Mouse (Mus musculus): Measurements from ENCODE around the gene Efs. TPM values are rescaled to one million over a fixed set of nuclear protein-coding genes. Genes with fewer than 3 reads are reported as not detected.
"Not testable (repeated sequence)": the region's sequence is repeated elsewhere in the genome, so short reads cannot be mapped to it uniquely, and the experiment has no call there.

The Efs gene
- total RNA-seq, 2 experiments from 2014 or later, result 16.8 to 17.9 TPM

DNA sequence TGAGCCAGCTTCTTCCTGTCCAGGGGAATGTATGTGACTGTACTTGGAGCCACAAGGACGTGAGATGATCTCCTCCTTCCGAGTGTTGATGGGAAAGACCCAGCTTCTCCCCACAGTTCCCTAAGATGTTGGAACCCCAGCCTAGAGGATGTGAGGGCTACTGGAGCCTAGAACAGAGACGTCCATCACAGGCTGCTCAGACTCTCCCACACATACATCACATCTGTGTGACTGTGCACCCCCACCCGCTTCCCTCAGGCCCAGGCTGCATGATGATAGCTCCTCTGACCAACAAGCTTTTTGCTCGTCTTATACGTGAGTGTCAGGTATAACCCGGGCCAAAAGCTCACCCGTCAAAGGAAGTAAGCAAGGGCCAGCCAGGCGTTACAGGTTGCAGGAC is 22.9 kb upstream of the Efs start:
- no peak for DNase-seq (ENCODE audit: low spot score in 2 of 2)

DNA sequence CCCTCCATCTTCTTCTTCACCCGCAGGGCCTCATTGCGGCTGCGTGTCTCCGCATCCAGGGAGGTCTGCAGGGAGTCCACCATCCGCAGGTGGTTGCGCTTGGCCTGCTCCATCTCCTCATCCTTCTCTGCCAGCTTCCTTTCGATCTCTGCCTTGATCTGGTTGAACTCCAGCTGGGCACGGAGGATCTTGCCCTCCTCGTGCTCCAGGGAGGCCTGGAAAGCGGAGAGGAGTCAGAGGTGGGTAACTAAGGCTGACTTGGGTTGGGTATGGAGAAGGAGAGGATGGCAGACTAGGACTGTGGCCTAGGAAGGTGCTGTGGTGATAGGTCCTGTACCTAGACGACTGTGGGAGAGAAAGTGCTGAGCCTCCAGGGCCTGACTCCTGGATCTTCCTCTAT is 21.1 kb upstream of the Efs start:
- DNase-seq (ENCODE audit: low spot score in 2 of 2), result not testable (repeated sequence)

DNA sequence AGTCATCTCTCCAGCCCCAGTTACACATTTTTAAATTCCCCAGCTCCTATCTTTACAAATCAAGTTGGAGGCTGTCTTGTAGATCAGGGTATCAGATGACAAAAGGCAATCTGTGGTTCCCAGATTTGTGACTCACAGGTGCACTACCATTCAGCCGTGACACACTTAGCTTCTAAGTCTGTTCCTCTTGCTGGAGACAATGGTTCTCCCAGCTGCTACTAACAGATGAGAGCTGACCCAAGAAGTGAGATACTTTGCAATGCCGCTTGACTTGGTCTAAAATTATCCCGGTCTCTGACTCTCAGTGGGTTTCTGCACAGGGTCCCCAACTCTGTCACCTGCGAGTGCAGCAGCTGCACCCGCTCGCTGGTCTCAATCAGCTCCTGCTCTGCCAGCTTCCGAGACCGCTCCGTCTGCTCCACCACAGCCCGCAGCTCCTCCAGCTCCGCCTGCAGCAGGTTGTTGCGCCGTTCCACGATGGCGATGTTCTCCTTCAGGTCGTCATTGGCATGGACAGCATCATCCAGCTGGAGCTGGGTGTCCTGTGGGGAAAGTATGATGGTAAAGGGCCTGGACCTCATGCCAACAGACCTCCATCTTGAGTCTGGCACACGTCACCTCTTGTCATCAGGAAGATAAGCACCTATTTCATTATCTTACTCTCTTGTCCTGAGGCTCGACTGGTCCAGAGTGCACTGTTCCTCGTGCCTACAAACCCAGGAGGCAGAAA is 20.2 kb upstream of the Efs start:
- no peak for DNase-seq (ENCODE audit: low spot score in 2 of 2)

DNA sequence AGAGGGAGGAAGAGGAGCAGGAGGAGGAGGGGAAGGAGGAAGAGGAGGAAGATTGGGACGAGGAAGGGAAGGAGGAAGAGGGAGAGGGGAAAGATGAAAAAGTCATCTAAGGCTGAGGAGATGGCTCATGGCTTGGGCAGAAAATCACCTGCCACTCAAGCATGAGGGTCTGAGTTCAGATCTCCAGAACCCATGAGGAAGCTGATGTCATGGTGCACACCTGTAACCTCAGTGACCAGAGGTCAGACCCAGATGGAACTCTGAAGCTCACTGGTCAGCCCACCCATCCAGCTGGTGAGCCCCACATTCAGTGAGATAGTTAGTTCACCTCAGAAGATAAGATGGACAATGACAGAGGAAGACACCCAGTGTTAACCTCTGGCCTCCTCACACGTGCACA is 19.0 kb upstream of the Efs start:
- DNase-seq (ENCODE audit: low spot score in 2 of 2), result no peak

DNA sequence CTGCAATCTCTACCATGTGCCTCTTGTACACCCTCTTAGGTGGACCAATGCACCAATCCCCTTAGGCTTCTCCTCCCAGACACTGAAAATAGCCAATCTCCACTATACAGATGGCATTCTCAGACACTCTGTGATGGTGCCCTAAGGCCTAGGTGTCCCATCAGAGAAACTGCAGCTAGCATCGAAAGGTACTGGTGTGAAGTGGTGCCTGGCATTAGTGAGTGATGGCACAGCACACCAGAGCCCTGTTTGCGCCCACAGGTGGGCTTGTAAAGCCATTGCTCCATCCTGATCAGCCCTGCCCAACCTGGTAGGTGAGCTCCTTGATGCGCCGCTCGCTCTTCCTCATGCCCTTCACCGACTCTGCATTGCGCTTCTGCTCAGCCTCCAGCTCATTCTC is 18.0 kb upstream of the Efs start:
- no peak for DNase-seq (ENCODE audit: low spot score in 2 of 2)

DNA sequence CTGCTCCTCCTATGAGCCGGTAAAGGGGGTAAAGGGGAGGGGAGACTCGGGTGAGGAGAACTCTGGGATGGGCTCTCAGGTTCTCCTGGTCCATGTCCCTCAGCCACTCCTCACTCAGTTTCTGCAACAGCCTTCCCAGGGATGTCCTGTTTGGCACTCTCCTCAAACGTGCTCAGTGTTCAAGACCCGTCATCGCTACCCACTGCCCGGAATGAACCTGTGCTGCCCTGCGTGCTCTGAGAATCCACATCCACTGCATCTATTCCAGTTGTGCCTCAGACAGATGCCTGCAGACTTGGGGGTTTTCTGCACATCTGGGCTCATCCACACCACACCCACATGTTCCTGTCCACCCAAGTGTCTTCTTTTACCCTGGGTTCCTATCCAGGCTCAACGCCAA is 16.6 kb upstream of the Efs start:
- DNase-seq (ENCODE audit: low spot score in 2 of 2), result no peak

DNA sequence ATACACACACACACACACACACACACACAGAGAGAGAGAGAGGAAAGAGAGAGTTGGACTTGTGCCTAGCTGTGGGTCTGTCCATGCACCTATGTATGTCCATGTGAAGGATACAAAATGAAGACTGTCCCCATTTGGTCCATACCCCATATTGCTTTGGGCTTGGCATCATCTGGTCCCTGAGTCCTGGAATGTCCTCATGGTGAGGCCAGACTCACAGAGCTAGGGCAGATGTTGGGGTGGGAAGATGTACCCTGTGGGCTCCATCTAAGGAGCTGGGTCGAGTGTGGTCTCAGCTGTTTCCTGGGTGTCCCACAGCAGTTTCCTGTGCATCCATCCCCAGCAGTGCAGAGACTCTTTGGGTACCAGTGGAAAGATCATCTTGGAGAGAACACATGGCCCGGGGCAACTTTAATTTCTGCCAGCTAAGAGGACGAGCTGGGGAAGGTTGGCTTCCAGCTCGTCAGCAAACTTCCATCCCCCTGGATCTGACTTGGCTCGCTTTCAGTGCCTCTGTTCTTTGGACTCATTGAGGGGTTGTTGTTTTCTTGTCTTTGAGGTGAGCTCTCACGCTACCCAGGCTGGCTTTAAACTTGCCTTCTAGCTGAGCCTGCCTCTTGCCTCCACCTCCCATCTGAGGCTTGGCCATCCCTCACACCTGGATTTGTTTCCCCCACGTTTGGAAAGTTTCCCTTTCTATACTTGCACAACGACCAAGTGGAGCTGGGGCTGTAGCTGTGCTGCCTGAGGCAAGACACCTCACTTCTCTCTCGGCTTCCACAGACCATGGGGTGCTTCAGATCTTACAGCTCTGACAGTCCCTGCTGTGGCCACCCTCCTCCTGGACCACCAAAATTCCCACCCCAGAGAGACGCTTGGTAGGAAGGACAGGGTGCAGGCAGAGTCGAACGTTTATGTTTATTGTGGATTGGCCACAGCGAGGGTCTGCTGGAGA is 15.4 kb upstream of the Efs start:
- no peak for DNase-seq (ENCODE audit: low spot score in 2 of 2)

DNA sequence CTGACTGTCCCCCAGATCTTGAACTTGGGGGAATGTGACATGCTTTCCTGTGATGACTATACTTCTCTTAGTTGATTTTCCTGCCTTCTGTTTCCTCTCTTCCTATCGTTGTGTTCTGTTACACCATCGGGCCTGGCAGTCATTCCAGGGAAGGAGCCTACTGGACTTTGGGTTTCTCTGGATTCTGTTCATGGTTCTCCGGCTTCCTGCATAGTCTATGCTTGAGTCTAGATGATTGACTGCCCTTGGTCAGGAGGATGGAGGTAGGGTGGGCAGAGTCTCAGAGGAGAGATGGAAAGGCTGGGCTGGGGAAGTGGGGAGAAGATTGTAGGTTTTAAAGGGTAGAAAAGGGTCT is 14.2 kb upstream of the Efs start:
- DNase-seq (ENCODE audit: low spot score in 2 of 2), result no peak

DNA sequence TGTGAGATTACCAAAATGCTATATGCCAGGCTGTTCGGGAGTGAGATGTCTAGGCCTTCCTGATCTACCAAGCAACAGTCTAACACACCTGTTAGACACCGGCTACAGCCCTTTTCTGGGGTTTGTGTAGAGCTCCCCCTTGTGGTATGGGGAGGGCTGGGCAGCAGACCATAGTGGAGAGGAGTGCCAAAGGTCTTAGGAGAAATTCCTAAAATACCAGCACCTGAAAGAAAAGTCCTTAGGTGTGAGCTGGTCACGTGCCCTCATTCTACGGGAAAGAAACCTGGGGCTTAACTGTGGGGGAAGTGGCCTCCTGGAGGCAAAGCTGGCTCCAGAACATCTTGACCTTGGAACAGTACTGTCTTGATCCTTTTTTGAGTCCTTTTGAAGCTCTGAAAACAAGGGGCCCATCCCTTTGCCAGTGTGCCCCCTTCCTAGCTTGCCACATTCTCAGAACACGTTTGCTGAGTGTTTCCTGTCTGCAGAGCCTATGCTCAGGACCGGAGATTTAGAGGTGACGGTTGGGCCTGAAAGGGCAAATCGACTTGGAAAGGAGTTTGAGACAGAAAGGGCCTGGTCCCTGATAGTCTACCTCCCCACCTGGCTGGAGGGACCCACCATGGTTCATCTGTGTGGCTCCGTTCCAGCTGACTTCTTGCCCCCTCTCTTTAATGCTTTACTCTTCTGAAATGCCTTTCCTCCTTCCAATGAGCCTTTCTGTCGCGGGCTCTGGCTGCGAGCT is 13.7 kb upstream of the Efs start:
- peak; percentile 57 to 66 for DNase-seq (ENCODE audit: low spot score in 2 of 2)

DNA sequence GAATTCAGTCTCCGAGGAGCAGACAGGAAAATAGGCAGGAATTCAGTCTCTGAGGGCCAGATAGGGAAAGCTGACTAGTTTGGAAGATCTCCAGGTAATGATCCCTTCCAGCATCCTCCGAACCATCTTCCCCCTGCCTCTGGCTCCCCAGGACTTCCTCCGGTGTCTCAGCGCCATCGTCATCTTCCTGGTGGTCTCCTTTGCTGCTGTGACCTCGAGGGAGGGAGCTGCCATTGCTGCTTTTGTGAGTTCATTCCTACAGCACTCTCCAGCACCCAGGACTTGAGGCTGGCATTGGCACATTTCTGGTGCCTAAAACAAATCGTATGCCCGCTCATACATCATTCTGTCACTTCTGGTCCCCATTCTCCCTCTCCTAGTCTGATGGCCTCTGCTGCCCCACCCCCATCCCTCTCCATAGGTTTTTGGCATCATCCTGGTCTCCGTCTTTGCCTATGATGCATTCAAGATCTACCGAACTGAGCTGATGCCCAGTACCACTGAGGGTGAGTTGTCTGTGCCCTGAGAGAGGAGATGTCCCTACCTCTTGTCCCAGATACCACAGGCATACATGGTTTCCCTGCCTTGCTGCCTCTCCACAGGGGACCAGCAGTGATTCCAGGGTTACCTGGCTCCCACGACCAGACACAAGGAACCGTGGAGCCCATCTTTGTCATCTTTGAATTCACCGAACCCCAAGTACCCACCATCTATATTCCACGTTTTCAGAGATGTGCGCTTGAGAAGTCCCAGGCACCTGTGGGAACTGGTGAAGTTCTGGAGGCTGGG is 12.7 kb upstream of the Efs start:
- no peak for DNase-seq (ENCODE audit: low spot score in 2 of 2)

DNA sequence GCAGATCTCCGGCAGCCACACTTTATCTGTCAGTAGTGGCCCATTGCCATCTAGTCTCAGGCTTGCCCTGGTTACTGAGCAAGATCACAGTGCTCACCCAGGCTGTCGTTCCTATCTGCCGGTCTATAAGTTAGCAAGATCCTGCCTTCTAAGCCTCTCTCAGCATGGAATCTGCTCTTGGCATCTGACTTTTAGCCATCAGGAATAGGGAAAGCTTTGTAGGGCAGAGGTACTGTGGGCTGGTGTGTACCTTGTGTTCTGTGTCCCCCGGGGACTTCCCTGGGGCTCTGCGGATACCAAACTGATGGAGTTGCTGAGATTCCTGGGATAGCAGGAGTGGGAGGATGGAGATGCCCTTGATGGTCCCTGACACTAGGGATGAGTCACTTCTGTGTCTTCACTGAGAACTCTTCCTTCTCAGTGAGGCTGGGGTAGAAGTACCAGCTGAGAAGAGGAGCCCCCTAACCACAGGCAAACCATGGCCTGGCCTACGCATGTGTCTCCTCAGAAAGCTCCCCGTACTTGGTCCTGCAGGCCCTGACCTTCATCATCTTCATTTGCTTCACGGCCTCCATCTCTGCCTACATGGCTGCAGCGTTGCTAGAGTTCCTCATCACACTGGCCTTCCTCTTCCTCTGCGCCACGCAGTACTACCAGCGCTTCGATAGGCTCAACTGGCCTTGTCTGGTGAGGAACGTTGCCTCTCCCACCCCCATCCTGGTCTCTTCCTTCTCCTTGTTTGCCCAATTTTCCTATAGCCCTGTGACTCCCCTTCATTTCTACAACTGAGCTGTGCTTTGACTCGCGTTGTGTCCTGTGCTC is 11.6 kb upstream of the Efs start:
- no peak for DNase-seq (ENCODE audit: low spot score in 2 of 2)

DNA sequence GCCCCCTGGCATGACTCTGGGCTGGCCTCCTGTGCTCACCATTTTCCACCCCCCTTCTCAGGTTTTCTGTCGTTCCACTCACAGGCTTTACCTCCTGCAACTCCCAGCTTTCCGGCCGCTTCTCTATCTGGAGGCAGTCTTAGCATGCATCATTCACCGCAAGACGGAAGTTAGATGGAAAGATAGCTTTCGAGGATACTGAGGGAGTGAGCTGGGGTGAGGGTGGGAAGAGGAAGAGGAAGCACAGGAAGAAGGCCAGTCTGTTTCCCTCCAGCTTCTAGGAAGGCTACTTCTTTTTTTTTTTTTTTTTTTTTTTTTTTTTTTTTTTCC is 10.9 kb upstream of the Efs start:
- no peak for DNase-seq (ENCODE audit: low spot score in 2 of 2)

DNA sequence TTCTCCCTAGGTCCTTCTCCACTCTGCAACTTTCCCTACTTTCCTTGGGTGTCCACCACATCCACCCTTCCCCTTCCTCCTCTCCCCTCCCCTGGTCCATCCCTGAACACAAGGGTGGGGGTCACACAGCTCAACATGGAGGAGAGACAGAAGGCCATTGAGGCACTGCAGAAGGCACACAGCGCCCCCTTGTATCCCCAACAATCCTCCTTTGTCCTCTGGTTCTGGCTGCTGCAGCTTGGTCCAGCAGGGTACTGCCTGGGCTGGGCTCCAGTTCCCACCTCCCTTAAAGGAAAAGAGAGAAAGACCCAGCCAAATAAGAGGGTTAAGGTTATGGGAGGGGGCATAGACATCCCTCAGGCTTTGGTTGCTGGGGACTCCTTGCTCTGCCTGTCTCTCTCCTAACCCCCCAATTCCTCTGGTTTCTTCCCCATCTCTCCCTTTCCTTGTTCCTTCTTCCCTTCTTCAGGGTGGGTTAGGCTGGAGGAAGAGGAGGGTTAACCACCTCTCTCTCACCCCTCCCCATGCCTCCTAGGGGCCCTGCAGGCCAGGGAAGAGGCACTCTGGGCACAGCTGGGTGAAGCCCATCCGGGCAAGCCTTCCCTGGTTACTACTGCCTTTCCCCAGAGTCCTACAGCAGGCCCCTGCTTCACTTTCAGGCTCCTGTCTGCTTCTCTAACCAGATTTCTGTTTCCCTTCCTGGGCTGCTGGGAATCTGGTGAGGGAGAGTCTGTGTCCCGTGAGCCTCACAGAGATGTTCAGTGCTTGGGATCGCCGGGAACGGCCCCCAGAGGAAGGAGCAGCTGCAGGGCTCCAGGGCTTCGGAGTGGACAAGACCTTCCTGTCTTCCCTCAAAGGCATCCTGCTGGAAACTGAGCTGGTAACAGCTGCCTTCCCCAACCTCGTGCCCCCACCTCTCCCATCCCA is 10.2 kb upstream of the Efs start, which contains the start of gene Cmtm5:
TSS of gene Cmtm5 (plus strand) at position 358 of the 927 bp plus-strand sequence.
- peak; percentile 67 to 80 for DNase-seq (ENCODE audit: low spot score in 2 of 2)

DNA sequence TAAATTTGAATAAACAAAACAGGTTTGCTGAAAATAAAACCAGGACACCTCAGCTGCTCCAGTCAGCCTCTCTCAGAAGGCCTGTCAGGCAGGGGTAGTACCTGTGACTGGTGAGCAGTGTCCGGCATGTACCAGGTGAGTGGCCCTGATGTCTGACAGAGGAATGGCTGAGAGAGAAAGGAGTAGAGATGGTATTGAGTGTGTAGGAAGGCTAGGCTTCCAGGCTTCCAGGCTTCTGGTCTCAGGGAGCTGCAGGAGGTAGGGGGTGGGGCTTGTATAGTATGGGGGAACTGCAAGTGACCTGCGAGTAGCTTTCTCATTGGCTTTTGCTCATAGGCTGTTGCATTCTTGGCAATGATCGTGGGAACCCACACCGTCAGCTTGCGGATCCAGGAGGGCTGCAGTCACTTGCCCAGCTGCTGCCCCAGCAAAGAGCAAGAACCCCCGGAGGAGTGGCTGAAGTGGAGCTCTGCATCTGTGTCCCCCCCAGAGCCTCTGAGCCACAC is 6.8 kb upstream of the Efs start, which contains the start of gene Il25:
TSS of gene Il25 (plus strand) at position 51 of the 506 bp plus-strand sequence.
- DNase-seq (ENCODE audit: low spot score in 2 of 2), result no peak

DNA sequence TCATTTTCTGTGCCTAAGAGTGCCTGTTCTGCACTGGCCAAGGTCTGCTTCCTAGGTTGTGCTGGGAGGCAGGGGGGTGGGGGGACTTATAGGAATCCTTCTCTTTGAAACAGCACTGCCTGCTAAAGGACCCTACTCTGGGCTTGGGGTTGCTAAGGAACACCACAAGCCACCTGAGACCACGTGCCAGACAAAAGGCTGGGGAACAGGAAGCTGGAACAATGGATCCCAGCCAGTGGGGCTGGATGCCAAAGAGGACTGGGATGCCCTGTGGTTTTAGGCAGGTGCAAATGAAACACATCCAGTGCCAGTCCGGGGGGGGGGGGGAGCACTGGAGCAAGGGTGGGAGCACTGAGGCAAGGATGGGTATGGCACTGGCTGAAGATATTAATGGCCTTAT is 4.5 kb upstream of the Efs start:
- DNase-seq (ENCODE audit: low spot score in 2 of 2), result no peak

DNA sequence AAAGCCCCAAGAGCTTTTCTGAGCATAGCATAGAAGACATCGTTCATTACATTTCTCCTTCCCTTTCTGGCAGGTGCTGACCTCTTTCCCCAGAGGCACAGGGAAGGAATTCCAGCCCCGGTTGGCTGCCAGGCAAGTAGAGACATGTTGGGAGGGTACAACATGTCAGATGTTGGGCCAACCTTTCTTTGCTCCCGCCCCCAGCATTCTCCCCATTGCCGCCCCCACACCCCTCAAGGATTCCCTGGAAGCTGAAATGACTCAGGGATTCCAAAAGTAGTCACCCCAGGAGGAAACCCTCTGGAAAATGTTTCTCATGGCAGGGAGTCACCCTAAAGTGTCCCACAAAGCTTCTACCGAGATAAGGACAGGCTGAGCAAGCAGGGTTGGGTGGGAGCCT is 3.9 kb upstream of the Efs start:
- no peak for DNase-seq (ENCODE audit: low spot score in 2 of 2)

DNA sequence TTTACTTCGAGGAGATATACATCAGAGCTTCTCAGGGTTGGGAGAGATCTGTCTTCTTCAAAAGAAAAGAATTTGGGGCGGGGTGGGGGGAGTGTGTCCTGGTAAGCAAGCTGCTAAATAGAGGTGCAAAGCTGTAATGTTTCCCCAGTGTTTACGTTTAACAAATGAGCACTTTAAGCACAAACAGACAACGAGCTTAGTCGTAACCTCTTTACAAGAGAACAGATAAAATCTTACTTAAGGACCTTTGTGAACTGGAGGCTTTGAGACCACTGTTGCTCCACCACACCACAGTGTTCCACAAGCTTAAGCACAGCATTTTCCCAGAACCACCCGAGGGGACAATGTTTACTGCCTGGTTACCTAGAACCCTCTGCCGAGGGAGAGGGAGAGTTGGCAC is 1.4 kb upstream of the Efs start:
- DNase-seq (ENCODE audit: low spot score in 2 of 2), result no peak

DNA sequence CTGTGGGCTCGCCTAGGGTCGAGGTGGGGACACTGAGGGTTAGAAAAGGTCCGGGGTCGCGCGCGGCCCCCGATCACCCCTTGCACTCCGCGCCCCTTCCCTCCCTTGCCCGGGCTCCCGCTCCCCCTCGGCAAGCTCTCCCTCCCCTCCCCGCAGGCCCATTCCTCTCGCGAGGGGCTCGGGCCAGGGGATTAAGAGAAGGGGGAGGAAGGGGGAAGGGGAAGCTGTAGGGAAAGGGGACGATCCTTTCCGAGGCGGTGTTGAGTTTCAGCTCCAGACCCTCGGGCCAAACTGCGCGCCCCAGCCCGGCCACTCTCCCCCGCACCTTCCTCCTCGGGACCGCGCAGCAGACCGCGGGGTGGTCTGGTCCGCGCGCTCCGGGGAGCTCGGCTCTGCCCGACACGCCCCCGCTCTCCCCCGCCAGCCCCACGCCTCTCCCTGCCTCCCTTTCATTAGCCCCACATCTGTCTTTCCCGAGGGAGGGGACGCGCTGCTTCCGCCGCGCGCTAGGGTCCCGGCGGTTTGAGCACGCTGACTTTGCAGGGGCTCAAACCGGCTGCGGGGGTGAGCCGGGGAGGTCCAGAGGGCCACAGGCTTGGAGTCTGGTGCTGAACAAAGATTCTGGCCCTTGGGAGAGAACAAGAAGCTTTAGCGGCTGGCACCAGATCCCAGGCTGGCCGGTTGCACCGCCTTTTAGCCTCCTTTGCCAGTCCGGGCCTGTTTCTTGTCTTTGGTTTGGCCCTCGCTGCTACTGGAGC is 654 bp upstream of the Efs start:
- DNase-seq (ENCODE audit: low spot score in 2 of 2), result peak; percentile 61 to 68

Data from layer of hippocampus, postnatal 10 days (tissue).